Mouse (Mus musculus) cerebellum, adult 2 months (tissue): ENCODE results near the gene Phkb. TPM values are rescaled to one million over a fixed set of nuclear protein-coding genes. Genes with fewer than 3 reads are reported as not detected.

ENCODE experiments used
- DNase-seq, 2 experiments: peaks; one replicate each; pipeline ENCODE4 v3.0.0; 2021
- H3K27ac ChIP-seq: fragments of 200-500 bp; 2 replicates; pipeline ENCODE4 v1.5.1; 2012; ENCODE audit warnings: low read length, control low read depth, inconsistent platforms; ENCODE audit not compliant: insufficient read depth
- H3K27me3 ChIP-seq: fragments of 200-500 bp; 2 replicates; pipeline ENCODE4 v1.6.1; 2012; ENCODE audit warnings: inconsistent platforms, mild to moderate bottlenecking, low read length, moderate library complexity; ENCODE audit not compliant: control insufficient read depth, insufficient read depth
- H3K4me1 ChIP-seq: fragments of 200-500 bp; 2 replicates; pipeline ENCODE4 v1.6.1; 2011; ENCODE audit warnings: low read length; ENCODE audit not compliant: control insufficient read depth, insufficient read depth
- H3K4me3 ChIP-seq: fragments of 200-500 bp; replicated peaks from 2 replicates; pipeline ENCODE3; 2011; ENCODE audit warnings: mild to moderate bottlenecking, low read depth, low read length, control low read depth; ENCODE audit not compliant: insufficient read depth
- CTCF ChIP-seq: fragments of 200-500 bp; IDR thresholded peaks from 2 replicates; pipeline ENCODE4 v1.5.1; 2011; ENCODE audit warnings: low read depth, mild to moderate bottlenecking, control low read depth, low read length, moderate library complexity, borderline replicate concordance; ENCODE audit not compliant: insufficient read depth
- POLR2A ChIP-seq: fragments of 200-500 bp; IDR thresholded peaks from 2 replicates; pipeline ENCODE4 v1.6.1; 2011; ENCODE audit warnings: low read length, control low read depth, borderline replicate concordance; ENCODE audit not compliant: insufficient read depth
- WGBS: fragments of 180-500 bp; shearing (Covaris S2); methylation state at CpG from one replicate; pipeline ENCODE4 v1.1.7; 2018; 5-methylcytosine and 5-hydroxymethylcytosine counted together
- polyA plus RNA-seq: library from polyadenylated mRNA; depleted of rRNA; stranded (reverse); fragments of >200 nt; gene quantifications from 2 replicates; pipeline ENCODE4 v1.2.3, GENCODE M21; 2012

The Phkb gene
- polyA plus RNA-seq, 1 experiment, result 34.4 TPM

DNA sequence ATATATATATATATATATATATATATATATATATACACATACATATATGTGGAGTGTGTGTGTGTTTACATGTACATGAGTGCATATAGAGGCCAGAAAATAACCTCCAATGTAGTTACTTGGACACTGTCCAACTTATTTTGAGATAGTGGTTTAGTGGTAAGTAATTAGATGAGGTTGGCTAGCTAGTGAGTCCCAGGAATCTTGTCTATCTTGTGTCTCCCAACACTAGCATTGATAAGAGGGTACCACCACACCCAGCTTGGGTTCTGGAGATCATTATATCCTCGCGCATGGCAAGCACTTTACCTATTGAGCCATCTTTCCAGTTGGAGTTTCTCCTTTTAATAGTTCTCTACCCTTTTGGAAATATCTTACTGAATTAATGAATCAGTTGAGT, 56.9 kb downstream of the Phkb start:
- WGBS, result 95% methylated on average over 2 of the region's 2 CpGs
- Histone ChIP-seq H3K27me3 (no peaks in the 10 kb centered on the region), H3K27ac (no peak overlapping the region), H3K4me3 (no peak overlapping the region), H3K4me1 (no peaks in the 10 kb centered on the region)
- TF ChIP-seq CTCF (no peak), POLR2A (no peak)
- no peak for DNase-seq

GRCm38 (mm10) chr8:85924991-85925390, 84.2 kb downstream of the Phkb start:
- Histone ChIP-seq H3K4me1 (no peaks in the 10 kb centered on the region), H3K27ac (no peak overlapping the region), H3K27me3 (no peaks in the 10 kb centered on the region), H3K4me3 (no peak overlapping the region)
- DNase-seq, result no peak
- TF ChIP-seq POLR2A (no peak), CTCF (no peak)

DNA sequence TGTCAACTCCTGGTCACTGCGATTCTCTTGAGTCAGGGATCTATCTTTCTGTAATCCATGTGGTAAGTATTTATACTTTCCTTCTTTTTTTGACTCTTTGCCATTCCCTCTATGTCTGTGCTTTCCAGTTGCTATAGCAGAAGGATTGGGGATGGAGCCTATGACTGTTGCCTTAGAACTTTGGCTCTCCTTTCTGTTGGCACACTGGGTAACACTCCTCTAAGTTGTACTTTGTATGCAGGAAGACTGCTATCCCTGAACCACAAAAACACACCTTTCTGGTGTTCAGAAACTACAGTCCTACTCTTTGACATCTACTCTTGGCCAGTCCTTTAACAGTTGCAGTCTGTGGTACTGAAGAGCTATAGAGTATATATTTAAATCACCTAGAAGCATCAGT, 84.8 kb downstream of the Phkb start:
- 93% methylated on average over 1 of the region's 1 CpGs for WGBS
- Histone ChIP-seq H3K27ac (no peak overlapping the region), H3K27me3 (no peaks in the 10 kb centered on the region), H3K4me1 (no peaks in the 10 kb centered on the region), H3K4me3 (no peak overlapping the region)
- DNase-seq, result no peak
- TF ChIP-seq POLR2A, result no peak
- no peak for TF ChIP-seq CTCF

DNA sequence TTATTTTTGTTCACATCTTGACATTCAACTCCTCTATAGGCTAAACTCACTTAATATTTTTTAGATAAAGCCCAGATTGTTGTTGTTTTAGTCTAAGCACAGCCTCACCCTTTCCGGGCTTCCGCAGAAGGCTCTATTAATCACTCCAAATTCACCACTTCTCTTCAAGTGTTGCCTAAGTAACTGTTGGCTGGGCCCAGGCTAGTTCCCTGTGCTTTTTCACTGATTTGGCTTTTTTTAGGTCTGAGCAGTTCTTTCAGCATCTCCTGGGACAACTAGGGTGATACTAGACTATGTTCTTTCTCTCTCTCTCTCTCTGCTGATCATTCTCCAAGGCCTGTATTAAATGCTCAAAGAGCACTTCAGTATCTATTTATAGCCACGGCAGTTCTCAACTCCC, 85.3 kb downstream of the Phkb start:
- Histone ChIP-seq H3K27ac (no peak overlapping the region), H3K4me1 (no peaks in the 10 kb centered on the region), H3K4me3 (no peak overlapping the region), H3K27me3 (no peaks in the 10 kb centered on the region)
- 81% methylated on average over 3 of the region's 3 CpGs for WGBS
- peak in 1 of 2 experiments; percentile 23 for DNase-seq
- TF ChIP-seq CTCF, result no peak
- TF ChIP-seq POLR2A, result no peak

DNA sequence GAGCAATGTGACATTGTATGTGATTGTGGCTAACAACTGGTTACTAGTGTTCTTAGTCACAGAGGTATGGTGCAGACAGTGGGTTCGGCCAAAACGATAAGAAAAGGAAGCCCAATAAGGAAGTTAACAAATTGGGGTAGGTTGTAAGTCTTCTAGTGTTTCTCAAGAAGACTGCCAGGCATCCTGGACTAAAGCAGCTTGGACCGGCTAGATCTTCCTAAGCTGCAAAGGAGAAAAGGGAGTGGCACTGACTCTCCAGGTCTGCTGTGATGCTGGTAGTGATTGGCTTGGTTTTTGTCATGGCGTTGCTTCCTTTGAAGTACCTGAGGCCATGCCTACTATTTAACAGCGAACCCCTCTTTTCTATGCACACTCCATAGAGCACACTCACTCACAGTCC, 95.4 kb downstream of the Phkb start:
- 95% methylated on average over 5 of the region's 5 CpGs for WGBS
- H3K4me1 ChIP-seq, result no peaks in the 10 kb centered on the region
- no peak overlapping the region for H3K4me3 ChIP-seq
- no peak for TF ChIP-seq POLR2A
- no peak for TF ChIP-seq CTCF
- H3K27me3 ChIP-seq, result no peaks in the 10 kb centered on the region
- no peak for DNase-seq
- no peak overlapping the region for H3K27ac ChIP-seq

- DNase-seq, result no peak
- Histone ChIP-seq H3K27ac (no peak overlapping the region), H3K27me3 (no peaks in the 10 kb centered on the region), H3K4me1 (no peaks in the 10 kb centered on the region), H3K4me3 (no peak overlapping the region)
- 73% methylated on average over 7 of the region's 7 CpGs for WGBS
- TF ChIP-seq POLR2A, result no peak
- no peak for TF ChIP-seq CTCF
These were observed 96.6 kb downstream of the Phkb start for GRCm38 (mm10) chr8:85937343-85937742.

DNA sequence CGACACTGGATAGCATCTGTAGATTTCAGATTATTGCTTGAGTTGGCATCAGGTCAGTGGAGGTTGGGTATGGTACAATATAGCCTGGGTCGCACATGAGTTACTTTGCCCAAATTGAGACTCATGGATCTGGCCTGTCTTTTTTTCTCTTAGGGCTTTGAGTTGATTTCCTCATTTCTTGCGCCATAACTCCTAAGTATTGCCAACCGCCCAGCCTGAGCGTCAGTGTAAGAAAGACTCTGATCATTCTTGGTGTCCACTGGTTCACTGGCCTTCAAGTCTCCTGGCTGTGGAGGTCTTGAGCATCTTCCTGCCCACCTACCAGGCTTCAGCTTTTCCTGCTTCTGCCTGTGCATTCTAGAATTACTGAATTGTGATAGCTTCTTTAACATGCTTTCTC, 104.1 kb downstream of the Phkb start:
- 98% methylated on average over 5 of the region's 5 CpGs for WGBS
- TF ChIP-seq POLR2A (no peak), CTCF (no peak)
- DNase-seq, result no peak
- no peaks in the 10 kb centered on the region for H3K27me3 ChIP-seq
- no peak overlapping the region for H3K27ac ChIP-seq
- no peaks in the 10 kb centered on the region for H3K4me1 ChIP-seq
- H3K4me3 ChIP-seq, result no peak overlapping the region

- Histone ChIP-seq H3K4me1 (no peaks in the 10 kb centered on the region), H3K27me3 (no peaks in the 10 kb centered on the region), H3K4me3 (no peak overlapping the region), H3K27ac (no peak overlapping the region)
- WGBS, result 94% methylated on average over 2 of the region's 2 CpGs
- DNase-seq, result no peak
- no peak for TF ChIP-seq CTCF
- TF ChIP-seq POLR2A, result no peak
These were observed 117.6 kb downstream of the Phkb start for GRCm38 (mm10) chr8:85958391-85958790.
